Mouse (Mus musculus) T-helper 17 cell (primary cell): ENCODE data around the gene Rbm14.

Experiments used
- in situ Hi-C, 2 experiments: fragments of 300-600 bp; cut with MboI, MseI; formaldehyde crosslinking; loops; 1 replicate in 1 of 2; 2 replicates in 1 of 2; pipeline ENCODE4 v1.15.1; 2025; ENCODE audit warnings: high pct_unique_total_duplicates in 2 of 2

Gene Rbm14

DNA sequence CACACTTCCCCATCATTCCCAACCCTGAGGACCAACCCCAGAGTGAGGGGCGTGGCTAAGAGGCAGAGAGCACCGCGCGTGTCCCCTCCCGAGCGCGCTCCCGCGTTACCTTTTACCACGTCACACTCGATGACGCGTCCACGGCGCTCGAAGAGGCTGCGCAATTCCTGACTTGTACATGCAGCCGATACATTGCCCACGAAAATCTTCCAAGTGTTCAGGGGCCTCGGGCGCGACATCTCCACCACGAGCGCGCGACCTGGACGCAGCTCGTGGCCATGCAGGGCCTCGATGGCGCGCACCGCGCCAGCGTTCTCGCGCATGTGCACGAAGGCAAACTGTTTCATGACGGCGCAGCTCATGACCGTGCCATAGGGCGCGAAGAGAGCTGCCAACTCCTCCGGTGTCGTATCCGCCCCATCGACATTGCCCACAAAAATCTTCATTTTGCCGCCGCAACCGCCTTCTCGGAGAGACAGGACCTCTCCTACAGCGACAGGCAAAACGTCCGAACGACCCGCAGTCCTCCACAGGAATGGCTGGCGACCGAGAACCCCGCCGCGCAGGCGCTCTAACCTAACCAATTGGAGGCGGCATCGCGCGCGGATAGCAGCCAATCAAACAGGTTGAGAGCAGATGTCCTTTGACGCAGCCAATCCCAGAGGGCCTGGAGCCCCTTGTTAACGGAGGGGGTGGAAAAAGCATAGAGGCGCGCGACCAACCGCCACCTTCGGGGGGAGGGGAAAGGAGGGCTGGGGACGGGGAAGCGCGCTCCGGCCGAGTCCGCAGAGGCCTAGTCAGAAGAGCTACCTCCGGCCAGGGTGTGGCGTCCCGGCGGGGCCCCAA is at the start of gene Rbm14, which contains the start of gene Gm21992:
TSS of gene Rbm14 (minus strand) at position 572 of the 846 bp plus-strand sequence.
TSS of gene Gm21992 (minus strand) at position 550 of the 846 bp plus-strand sequence.
- in situ Hi-C loops: no loop called here

GRCm38 (mm10) chr19:4859081-4859480 is 47.6 kb upstream of the Rbm14 start:
- in situ Hi-C loops: no loop called here

DNA sequence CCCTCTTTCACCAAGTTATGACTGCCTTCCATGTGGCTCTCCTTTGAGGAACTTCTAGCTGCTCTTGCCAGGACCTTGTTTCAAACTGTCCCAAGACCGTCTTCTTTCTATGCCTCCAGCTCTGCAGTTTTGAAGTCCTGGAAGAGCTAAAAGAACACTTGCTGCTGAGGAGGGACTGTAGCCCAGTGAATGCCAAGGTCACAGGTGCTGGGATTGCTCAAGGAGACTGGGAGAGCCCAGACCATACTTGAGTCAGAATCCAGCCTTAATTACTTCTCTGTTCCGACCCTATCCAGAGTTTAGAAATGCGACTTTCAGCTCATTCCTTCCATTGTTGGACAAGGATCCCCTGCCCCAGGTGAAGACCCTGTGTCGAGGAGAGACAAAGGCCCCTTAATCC is 44.5 kb upstream of the Rbm14 start:
- in situ Hi-C loops: no loop called here

DNA sequence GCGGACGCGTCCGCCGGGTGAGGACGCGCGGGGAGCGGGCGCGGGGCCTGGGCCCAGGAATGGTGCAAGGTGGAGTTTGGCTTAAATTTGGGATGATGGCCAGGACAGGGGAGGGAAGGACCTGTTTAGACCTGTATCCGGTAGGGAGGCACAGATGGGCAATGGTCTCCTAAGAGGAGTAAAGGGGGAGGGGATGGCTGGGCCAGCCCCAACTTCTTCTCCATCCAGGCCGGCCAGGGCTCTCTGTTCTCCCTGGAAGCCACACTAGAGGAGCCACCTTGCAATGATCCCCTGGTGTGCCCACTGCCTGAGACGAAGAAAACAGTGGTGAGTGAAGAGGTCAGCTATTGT is 44.0 kb upstream of the Rbm14 start:
- in situ Hi-C loops: no loop called here

GRCm38 (mm10) chr19:4854552-4855469 is 43.4 kb upstream of the Rbm14 start, which contains the start of gene Ctsf:
Gene Ctsf, plus strand, starts transcription at chr19:4855130.
- in situ Hi-C loops: no loop called here

GRCm38 (mm10) chr19:4850281-4850680 is 38.8 kb upstream of the Rbm14 start:
- in situ Hi-C loops: no loop called here

DNA sequence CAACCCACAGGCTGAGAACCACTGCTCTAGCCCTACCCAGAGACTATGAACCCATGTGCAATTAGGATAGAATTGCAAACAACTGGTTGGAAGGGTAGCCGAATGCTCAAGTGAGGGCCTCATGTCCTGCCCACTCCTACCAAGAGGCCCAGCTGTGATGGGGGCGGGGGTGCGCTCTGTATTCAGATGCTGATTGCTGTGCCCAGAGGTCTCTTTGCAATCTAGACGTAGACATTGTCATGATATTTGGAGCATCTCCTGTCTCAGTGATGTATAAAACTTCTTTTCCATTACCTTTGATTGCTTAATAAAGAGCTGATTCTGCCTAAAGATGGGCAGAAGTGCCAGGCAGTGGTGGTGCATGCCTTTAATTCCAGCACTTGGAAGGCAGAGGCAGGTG is 38.4 kb upstream of the Rbm14 start:
- in situ Hi-C loops: loop anchor here in 1 of 2 experiments (10.0 kb wide), 1 partner anchor 225 kb away; the partner anchor contains the start of gene Rce1

DNA sequence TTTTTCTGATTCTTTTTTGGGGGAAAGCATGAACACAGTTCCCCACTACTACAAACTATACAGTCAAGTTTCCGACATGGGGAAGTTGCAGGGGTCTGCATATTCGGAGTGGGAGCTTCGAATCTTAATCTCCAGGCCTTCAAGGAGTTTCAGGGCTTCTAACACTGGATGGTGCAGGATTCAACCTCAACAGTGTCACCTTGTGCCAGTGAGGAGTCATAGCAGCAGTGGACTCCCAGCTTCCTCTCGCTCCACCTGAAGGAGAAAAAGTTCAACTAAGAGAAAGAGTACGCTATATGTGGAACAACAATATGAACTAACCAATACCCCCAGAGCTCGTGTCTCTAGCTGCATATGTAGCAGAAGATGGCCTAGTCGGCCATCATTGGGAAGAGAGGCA is 36.1 kb upstream of the Rbm14 start:
- in situ Hi-C loops: loop anchor here in 1 of 2 experiments (10.0 kb wide), 1 partner anchor 223 kb away; the partner anchor contains the start of gene Rce1

DNA sequence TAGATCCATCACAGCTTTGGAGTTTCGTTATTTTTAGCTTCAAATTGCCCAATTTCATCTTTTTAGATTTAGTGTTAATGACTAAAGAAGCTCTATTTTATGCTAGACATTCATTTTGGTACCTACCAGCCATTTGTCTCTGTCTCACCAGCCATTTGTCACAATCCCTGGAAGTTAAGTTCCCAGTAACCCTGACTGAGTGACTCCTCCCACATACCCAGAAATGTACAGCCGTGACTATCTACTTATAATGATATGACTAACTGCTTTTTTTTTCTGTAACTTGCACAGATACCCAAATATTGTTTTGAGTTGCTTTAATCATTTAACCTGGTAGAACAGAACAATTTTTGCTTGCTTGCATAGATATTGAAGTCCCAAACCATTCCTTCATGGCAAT is 34.4 kb upstream of the Rbm14 start:
- in situ Hi-C loops: loop anchor here in 1 of 2 experiments (10.0 kb wide), 1 partner anchor 221 kb away; the partner anchor contains the start of gene Rce1

DNA sequence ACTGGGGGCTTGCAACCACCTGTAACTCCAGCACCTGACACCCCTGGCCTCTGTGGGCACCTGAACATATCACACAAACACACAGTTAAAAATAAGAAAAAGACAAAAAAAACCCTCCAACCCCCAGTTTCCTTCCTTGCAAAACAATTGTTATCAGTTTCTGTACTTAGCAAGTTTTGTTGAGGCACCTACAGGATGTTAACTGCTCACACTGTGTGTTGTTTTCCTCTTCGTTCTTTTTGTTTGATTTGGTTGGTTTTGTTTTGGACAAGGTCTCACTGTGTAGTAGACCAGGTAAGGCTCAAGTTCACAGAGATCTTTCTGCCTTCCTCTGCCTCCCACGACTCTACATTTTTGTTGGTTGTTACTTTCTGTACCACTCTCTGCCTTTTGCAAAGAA is 31.2 kb upstream of the Rbm14 start:
- in situ Hi-C loops: loop anchor here in 1 of 2 experiments (10.0 kb wide), 1 partner anchor 218 kb away; the partner anchor contains the start of gene Rce1

DNA sequence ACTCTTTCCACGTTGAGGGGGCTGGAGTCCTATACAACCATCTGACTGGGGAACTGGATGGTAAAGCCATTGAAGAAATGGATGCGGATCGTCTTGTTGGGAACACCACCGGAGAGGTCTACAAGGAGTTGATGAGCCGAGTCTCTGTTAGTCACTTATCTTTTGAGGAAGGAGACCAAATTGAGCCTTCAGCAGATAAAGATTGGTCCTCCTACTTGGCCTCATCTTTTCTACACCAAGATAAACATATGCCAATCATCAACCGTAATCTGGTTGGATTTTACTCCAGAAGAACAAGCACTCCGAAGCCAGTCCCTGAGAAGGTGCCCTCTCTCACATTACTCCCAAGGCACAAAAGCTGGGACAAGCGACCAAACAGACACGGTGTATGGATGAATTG is 29.4 kb upstream of the Rbm14 start:
- in situ Hi-C loops: loop anchor here in 1 of 2 experiments (10.0 kb wide), 1 partner anchor 216 kb away; the partner anchor contains the start of gene Rce1

DNA sequence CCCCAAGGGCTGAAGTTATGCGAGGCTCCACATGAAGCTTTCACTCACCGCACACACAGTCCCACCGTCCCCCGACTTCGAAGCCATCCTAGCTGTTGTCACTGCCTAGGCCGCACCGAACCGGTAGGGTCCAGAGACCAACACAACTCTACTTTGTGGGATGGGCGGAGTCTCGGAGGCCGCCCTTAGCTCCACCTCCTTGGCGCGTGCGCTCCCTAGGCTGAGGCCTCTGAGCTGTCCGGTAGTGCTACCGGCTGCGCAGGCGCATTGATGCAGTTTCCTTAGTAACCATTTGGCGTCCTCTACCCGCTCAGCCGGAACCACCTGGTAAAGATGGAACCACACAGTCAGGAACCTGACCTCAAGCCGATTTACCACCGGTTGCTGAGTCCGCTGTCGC is 27.7 kb upstream of the Rbm14 start, which contains the start of the genes Ccs and Ccdc87:
TSS of gene Ccs (minus strand) at position 184 of the 400 bp plus-strand sequence.
TSS of gene Ccdc87 (plus strand) at position 218 of the 400 bp plus-strand sequence.
- in situ Hi-C loops: no loop called here

DNA sequence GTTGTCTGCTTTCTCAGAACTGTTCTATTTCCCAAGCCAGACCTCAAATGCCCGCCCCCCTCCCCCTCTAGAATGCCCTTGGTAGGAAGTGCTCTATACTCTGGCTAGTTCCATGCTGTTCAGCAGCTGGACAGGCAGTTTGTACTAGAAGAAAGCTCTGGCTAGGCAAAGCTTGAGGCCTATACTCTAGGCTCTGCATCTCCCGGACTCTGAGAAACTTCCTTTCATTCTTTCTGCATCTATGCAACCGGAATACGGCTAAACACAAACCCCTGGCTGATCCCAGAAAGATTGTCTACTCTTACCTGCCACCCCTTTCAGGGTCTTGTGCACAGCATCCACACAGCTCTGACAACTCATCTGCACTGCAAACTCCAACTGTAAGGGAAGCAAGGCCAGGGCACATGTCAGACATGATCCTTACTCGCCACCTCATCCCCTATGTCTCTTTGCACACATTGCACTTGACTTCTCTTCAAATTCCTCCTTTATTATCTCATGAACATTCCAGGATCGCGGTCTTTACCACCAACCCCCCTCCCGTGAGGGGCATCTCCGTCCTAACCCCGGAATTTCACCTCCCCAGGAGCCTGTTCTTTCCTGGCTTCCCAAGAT is 27.2 kb upstream of the Rbm14 start:
- in situ Hi-C loops: no loop called here

- in situ Hi-C loops: no loop called here
Measured at GRCm38 (mm10) chr19:4837049-4837448, 25.6 kb upstream of the Rbm14 start.

DNA sequence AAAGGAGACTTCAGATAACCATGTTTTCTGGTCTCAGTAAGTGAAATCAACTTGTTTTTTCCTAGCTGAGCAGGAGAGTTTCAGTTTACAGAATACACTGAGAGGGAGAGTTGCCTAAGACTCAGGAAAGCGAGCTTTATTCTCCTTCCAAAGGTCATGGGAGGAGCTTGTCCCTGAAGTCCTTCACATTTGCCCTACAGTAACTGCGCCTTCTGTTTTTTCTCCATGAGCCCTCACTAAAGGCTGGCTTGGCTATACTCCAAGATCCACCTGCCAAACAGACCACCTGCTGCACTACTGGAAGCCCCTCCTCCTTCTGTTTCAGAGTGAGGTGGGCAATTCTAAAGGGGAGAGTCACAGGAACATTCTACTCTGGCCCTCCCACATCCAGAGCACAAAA is 24.7 kb upstream of the Rbm14 start:
- in situ Hi-C loops: no loop called here

- in situ Hi-C loops: no loop called here
Measured at GRCm38 (mm10) chr19:4833977-4834376, 22.5 kb upstream of the Rbm14 start.

DNA sequence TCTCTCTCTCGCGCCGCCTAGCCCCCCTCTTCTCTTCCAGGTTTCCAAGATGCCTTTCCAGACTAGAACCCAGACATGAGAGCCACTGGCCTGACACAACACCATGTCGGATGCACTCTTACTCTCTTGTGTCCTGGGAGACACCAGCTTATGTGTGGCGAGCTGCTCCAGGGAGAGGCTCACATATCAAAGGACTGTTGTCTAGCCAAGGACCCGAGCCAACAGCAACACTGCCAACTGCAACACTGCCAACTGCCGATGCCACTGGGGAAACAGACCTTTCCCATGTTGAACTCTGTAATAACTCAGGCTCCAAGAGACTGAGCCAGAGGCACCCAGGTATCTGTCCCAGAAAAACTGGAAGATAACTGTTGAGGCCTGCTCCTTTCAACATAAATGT is 17.7 kb upstream of the Rbm14 start:
- in situ Hi-C loops: no loop called here

DNA sequence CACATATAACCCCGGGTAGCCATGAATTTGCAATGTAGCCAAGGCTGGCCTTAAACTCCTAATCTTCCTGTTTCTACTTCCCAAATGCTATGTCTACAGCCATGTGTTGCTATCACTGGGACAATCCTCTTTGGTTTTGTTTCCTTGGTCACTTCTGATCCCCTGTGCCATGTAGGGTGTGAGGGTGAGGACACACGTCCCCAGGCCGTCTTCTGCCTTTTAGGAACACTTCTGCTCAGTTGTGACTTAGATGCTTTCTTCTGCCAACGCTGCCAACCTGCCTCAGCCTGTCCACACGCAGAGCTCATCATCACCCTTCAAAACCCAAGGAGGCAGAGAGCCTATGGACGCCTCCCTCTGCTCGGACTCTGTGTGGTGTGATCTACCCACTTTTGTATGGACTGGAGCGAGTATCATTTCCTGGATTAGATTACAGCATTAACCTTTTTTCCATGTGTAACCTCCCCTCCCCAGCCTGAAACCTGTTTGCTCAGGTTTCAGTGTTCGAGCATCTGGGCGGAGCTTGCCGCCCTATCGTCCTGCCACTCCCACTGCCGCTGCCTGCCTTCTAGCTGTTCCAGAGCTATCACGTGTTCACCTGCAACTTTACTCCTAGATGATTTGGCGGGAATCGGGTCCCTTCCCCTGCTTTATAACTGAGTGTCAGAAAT is 17.1 kb upstream of the Rbm14 start:
- in situ Hi-C loops: no loop called here

- in situ Hi-C loops: no loop called here
Measured at GRCm38 (mm10) chr19:4820678-4821303, 9.4 kb upstream of the Rbm14 start.

GRCm38 (mm10) chr19:4817182-4817835 is 5.9 kb upstream of the Rbm14 start:
- in situ Hi-C loops: no loop called here
